Mouse (Mus musculus): Measurements from ENCODE around the gene Ndufb8. TPM values are rescaled to one million over a fixed set of nuclear protein-coding genes. Genes with fewer than 3 reads are reported as not detected.
A peak's percentile ranks its signal among the peaks of the same experiment; 100 is the strongest.

Gene Ndufb8
- total and polyA plus RNA-seq, 2 experiments from 2014 or later: 560 to 841 TPM

GRCm38 (mm10) chr19:44525551-44526205 is 29.6 kb downstream of the Ndufb8 start:
- DNase-seq (ENCODE audit: low spot score) (no peak), ATAC-seq (ENCODE audit: low FRiP score) (no peak)
- H3K4me3 ChIP-seq (ENCODE audit: low read depth, low read length): no peak overlapping the region
- no peak overlapping the region for H3K27ac ChIP-seq (ENCODE audit: low read depth, low read length)
- H3K4me2 ChIP-seq (ENCODE audit: low read depth, low read length, poor library complexity, severe bottlenecking): no peak overlapping the region
- H3K36me3 ChIP-seq (ENCODE audit: insufficient read depth, low read length): no peaks in the 10 kb centered on the region
- H3K4me1 ChIP-seq (ENCODE audit: insufficient read depth, low read length): no peaks in the 10 kb centered on the region
- peaks cover 30% of the 10 kb centered on the region for H3K27me3 ChIP-seq (ENCODE audit: insufficient read depth, low read length)
- H3K9me3 ChIP-seq (ENCODE audit: low read length): no peaks in the 10 kb centered on the region
- H3K9ac ChIP-seq (replicated peaks; ENCODE audit: low read length, poor library complexity, severe bottlenecking): no peak overlapping the region
- WGBS: 87% methylated on average over 9 of the region's 9 CpGs
- no peak for TF ChIP-seq CTCF (IDR thresholded peaks at IDR 0.05)

GRCm38 (mm10) chr19:44519152-44519551 is 36.1 kb downstream of the Ndufb8 start:
- Histone ChIP-seq H3K27ac (ENCODE audit: low read depth, low read length) (no peak overlapping the region), H3K9me3 (ENCODE audit: low read length) (no peaks in the 10 kb centered on the region), H3K4me3 (ENCODE audit: low read depth, low read length) (no peak overlapping the region), H3K27me3 (ENCODE audit: insufficient read depth, low read length) (peaks cover 82% of the 10 kb centered on the region), H3K4me2 (ENCODE audit: low read depth, low read length, poor library complexity, severe bottlenecking) (no peak overlapping the region), H3K4me1 (ENCODE audit: insufficient read depth, low read length) (no peaks in the 10 kb centered on the region), H3K36me3 (ENCODE audit: insufficient read depth, low read length) (no peaks in the 10 kb centered on the region), H3K9ac (replicated peaks; ENCODE audit: low read length, poor library complexity, severe bottlenecking) (no peak overlapping the region)
- WGBS: 24% methylated on average over 7 of the region's 7 CpGs
- DNase-seq (ENCODE audit: low spot score): peak; percentile 14
- ATAC-seq (ENCODE audit: low FRiP score): no peak
- TF ChIP-seq CTCF (IDR thresholded peaks at IDR 0.05): no peak

DNA sequence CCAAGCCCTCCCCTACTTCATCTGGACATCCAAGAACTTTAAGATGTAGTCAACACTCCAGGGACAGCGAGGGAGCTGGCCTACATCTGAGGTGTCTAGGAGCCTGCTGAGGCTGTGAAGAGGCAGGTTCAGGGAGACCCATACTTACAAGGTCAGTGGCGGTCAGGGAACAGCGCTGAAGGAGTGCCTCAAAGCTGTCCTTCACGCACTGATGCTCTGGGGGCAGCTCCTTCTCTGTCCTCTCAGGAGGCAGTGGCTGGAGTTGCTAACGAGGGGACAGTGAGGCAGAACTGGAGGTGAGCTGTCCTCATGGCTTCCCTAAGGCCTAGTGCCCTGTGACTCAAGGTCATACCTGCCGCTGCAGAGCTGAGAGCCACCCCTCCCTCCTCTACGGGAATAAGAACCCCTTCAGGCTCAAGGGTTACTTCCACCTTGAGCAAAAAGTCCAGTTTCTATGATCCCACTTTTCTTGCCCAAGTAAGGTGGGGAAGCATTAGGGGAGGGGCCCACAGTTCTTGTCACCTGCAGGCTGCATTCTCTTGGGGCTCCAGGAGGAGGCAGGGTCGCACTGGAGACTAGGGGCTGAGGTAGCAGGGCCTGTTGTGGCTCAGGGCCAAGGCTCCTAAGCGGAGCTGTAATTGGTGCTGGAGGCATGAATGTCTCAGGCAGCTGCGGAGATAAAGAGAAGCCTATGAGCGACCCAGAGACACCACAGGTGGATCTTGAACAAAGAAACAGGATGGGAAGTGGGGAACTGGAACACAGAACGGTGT is 37.1 kb downstream of the Ndufb8 start:
- peak; percentile 22; the same call in 1 of the 2 replicates for TF ChIP-seq CTCF (IDR thresholded peaks at IDR 0.05)
- H3K4me2 ChIP-seq (ENCODE audit: low read depth, low read length, poor library complexity, severe bottlenecking): no peak overlapping the region
- H3K36me3 ChIP-seq (ENCODE audit: insufficient read depth, low read length): no peaks in the 10 kb centered on the region
- H3K27me3 ChIP-seq (ENCODE audit: insufficient read depth, low read length): peaks cover 83% of the 10 kb centered on the region
- WGBS: 52% methylated on average over 12 of the region's 12 CpGs
- ATAC-seq (ENCODE audit: low FRiP score) (no peak), DNase-seq (ENCODE audit: low spot score) (no peak)
- no peaks in the 10 kb centered on the region for H3K4me1 ChIP-seq (ENCODE audit: insufficient read depth, low read length)
- H3K9ac ChIP-seq (replicated peaks; ENCODE audit: low read length, poor library complexity, severe bottlenecking): no peak overlapping the region
- no peak overlapping the region for H3K27ac ChIP-seq (ENCODE audit: low read depth, low read length)
- no peak overlapping the region for H3K4me3 ChIP-seq (ENCODE audit: low read depth, low read length)
- H3K9me3 ChIP-seq (ENCODE audit: low read length): no peaks in the 10 kb centered on the region

DNA sequence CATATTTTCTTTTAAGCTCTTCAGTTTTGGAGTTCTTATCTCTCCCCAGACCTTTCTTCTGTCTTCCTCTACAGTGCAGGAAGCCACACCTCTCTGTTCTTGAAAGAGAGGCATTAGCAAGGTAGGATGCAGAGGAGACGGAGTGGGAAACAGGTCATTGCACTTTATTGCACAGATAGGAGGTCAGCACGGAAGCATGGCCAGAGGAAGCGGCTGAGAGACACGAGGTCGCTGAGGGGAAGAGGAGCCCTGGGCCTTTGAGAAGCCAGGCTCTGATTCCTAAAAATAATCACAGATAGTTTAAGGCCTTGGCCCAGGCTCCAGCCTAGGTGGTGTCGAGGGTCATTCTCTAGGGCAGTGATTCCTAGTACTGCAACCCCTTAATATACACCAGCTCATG is 39.5 kb downstream of the Ndufb8 start:
- Histone ChIP-seq H3K9me3 (ENCODE audit: low read length) (no peaks in the 10 kb centered on the region), H3K27me3 (ENCODE audit: insufficient read depth, low read length) (peaks cover 95% of the 10 kb centered on the region), H3K4me1 (ENCODE audit: insufficient read depth, low read length) (no peaks in the 10 kb centered on the region), H3K27ac (ENCODE audit: low read depth, low read length) (no peak overlapping the region), H3K4me3 (ENCODE audit: low read depth, low read length) (no peak overlapping the region), H3K4me2 (ENCODE audit: low read depth, low read length, poor library complexity, severe bottlenecking) (no peak overlapping the region), H3K9ac (replicated peaks; ENCODE audit: low read length, poor library complexity, severe bottlenecking) (no peak overlapping the region), H3K36me3 (ENCODE audit: insufficient read depth, low read length) (no peaks in the 10 kb centered on the region)
- TF ChIP-seq CTCF (IDR thresholded peaks at IDR 0.05): no peak
- WGBS: 35% methylated on average over 6 of the region's 6 CpGs
- DNase-seq (ENCODE audit: low spot score): no peak
- ATAC-seq (ENCODE audit: low FRiP score): no peak

DNA sequence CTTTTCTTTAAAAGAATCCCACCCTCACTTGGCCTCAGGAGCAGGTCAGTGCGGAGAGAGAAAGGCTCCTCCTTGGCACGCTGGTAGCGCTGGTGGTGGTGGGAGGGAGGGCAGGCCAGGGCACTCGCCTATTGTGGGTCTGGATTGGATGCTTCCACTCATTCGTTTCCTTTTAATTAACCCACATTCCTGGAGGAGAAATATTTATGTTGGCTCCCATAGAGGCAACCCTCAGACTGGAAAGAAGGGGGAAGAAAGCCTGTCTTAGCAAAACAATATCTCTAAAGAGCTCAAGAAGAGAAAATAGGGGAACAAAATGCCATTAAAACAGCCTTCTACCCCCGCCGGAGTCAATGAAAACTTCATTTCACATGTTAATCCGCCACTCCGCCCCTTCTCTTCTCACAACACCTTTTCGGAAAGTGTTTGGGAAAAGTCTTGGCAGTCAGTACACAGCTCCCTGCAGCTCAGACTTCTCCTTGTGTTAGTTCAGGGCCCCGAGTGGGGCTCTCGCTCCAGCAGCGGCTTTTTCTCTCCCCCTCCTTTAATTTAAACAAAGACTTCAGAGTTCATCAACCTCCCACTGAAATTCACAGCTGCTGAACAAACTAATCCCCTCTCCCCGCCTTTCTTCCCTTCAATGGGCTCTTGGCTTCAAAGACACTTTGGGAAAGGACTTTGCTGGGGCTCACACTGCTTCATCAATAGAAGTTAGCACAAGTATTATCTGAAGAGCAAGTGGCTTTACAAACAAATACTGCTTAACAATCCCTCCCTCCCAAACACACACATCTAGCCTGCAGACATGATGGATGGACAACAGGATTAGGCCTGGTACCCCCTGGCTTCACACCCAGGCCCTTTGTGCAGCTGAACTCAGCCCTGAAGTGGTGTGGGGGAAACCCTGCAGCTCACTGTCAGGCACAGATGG is 40.5 kb downstream of the Ndufb8 start:
- H3K4me3 ChIP-seq (ENCODE audit: low read depth, low read length): no peak overlapping the region
- H3K4me1 ChIP-seq (ENCODE audit: insufficient read depth, low read length): no peaks in the 10 kb centered on the region
- no peaks in the 10 kb centered on the region for H3K36me3 ChIP-seq (ENCODE audit: insufficient read depth, low read length)
- no peak overlapping the region for H3K27ac ChIP-seq (ENCODE audit: low read depth, low read length)
- ATAC-seq (ENCODE audit: low FRiP score) (0 out of 2 replicates have a peak, but pooled peaks have one; percentile 23), DNase-seq (ENCODE audit: low spot score) (peak; percentile 48)
- WGBS: 8% methylated on average over 14 of the region's 14 CpGs
- no peak overlapping the region for H3K4me2 ChIP-seq (ENCODE audit: low read depth, low read length, poor library complexity, severe bottlenecking)
- TF ChIP-seq CTCF (IDR thresholded peaks at IDR 0.05): no peak
- H3K9ac ChIP-seq (replicated peaks; ENCODE audit: low read length, poor library complexity, severe bottlenecking): no peak overlapping the region
- no peaks in the 10 kb centered on the region for H3K9me3 ChIP-seq (ENCODE audit: low read length)
- H3K27me3 ChIP-seq (ENCODE audit: insufficient read depth, low read length): peaks cover 95% of the 10 kb centered on the region

Measured in midbrain, postnatal 0 days (tissue).